Mouse (Mus musculus) heart, postnatal 0 days (tissue): ENCODE results near the gene Adamts20. TPM values are rescaled to one million over a fixed set of nuclear protein-coding genes. Genes with fewer than 3 reads are reported as not detected.

Source experiments
- ATAC-seq: fragments of 200-750 bp; cut with Nextera tagmentation; 2 replicates; pipeline ENCODE4 v1.8.0; 2017; ENCODE audit warnings: low read depth, moderate number of reproducible peaks, moderate library complexity; ENCODE audit not compliant: insufficient read depth
- DNase-seq: peaks from one replicate; pipeline ENCODE4 v3.0.0-alpha.2; 2016; ENCODE audit warnings: low spot score
- H3K27ac ChIP-seq: fragments of 300-500 bp; sonication (generic); 2 replicates; pipeline ENCODE4 v1.5.1; 2014; ENCODE audit warnings: low read depth, mild to moderate bottlenecking
- H3K27me3 ChIP-seq: fragments of 300-500 bp; sonication (generic); 2 replicates; pipeline ENCODE4 v1.6.1; 2014; ENCODE audit warnings: low read length, mixed read lengths; ENCODE audit not compliant: control insufficient read depth, insufficient read depth
- H3K36me3 ChIP-seq: fragments of 300-500 bp; sonication (generic); replicated peaks from 2 replicates; pipeline ENCODE4 v1.6.1; 2014; ENCODE audit warnings: low read length, mixed read lengths; ENCODE audit not compliant: control insufficient read depth, insufficient read depth
- H3K4me1 ChIP-seq: fragments of 300-500 bp; sonication (generic); 2 replicates; pipeline ENCODE4 v1.6.1; 2014; ENCODE audit warnings: antibody characterized with exemption; ENCODE audit not compliant: control insufficient read depth, insufficient read depth
- H3K4me2 ChIP-seq: fragments of 300-500 bp; sonication (generic); 2 replicates; pipeline ENCODE4 v1.6.1; 2014; ENCODE audit warnings: low read depth, mild to moderate bottlenecking, low read length, moderate library complexity
- H3K4me3 ChIP-seq: fragments of 300-500 bp; sonication (generic); 2 replicates; pipeline ENCODE4 v1.5.1; 2014; ENCODE audit warnings: low read depth, low read length
- H3K9ac ChIP-seq: fragments of 300-500 bp; sonication (generic); replicated peaks from 2 replicates; pipeline ENCODE4 v1.6.1; 2014; ENCODE audit warnings: low read depth, low read length, mixed read lengths
- H3K9me3 ChIP-seq: fragments of 300-500 bp; sonication (generic); replicated peaks from 2 replicates; pipeline ENCODE4 v1.6.1; 2016; ENCODE audit warnings: low read length; ENCODE audit not compliant: control insufficient read depth
- CTCF ChIP-seq: IDR thresholded peaks from 2 replicates; pipeline ENCODE4 v1.5.1; 2016; ENCODE audit warnings: antibody characterized with exemption, control low read depth, low read depth
- EP300 ChIP-seq: IDR thresholded peaks from 2 replicates; pipeline ENCODE4 v1.6.1; 2016; ENCODE audit warnings: antibody characterized with exemption, low read depth
- WGBS: fragments of 180-500 bp; shearing (Covaris S2); extraction: QIAGEN DNeasy Blood & Tissue Kit; methylation state at CpG from one replicate; pipeline ENCODE4 v1.1.7; 2014; 5-methylcytosine and 5-hydroxymethylcytosine counted together
- polyA plus RNA-seq: library from polyadenylated mRNA; unstranded; fragments of >200 nt; fragmentation: Nextera tagmentation; extraction: Ambion mirVana; gene quantifications from 2 replicates; pipeline ENCODE4 v1.2.1, GENCODE M21; 2015
- total RNA-seq: library from RNA; depleted of rRNA; stranded (reverse); fragments of >200 nt; gene quantifications from 2 replicates; pipeline ENCODE4 v1.2.3, GENCODE M21; 2014; ENCODE audit warnings: low replicate concordance

Adamts20 gene
- total and polyA plus RNA-seq, 2 experiments from 2014 or later, result 0.29 to 1.5 TPM

- 48% methylated on average over 8 of the region's 8 CpGs for WGBS
- Histone ChIP-seq H3K36me3 (no peaks in the 10 kb centered on the region), H3K27me3 (no peaks in the 10 kb centered on the region), H3K9ac (no peak overlapping the region), H3K4me3 (no peak overlapping the region), H3K4me2 (no peak overlapping the region), H3K27ac (peak overlapping the region; percentile 53), H3K4me1 (no peaks in the 10 kb centered on the region), H3K9me3 (no peaks in the 10 kb centered on the region)
- peak; percentile 17 for DNase-seq
- TF ChIP-seq EP300 (no peak), CTCF (no peak)
- ATAC-seq, result 0 out of 2 replicates have a peak, but pooled peaks have one; percentile 14
Measured at GRCm38 (mm10) chr15:94444437-94445136, 20.6 kb downstream of the Adamts20 start.

- H3K9me3 ChIP-seq, result no peaks in the 10 kb centered on the region
- DNase-seq, result no peak
Measured at GRCm38 (mm10) chr15:94444043-94444436, 21.2 kb downstream of the Adamts20 start.

GRCm38 (mm10) chr15:94443025-94443424, 22.2 kb downstream of the Adamts20 start:
- H3K4me2 ChIP-seq, result no peak overlapping the region
- no peaks in the 10 kb centered on the region for H3K9me3 ChIP-seq
- TF ChIP-seq CTCF, result no peak
- no peak for TF ChIP-seq EP300
- no peak overlapping the region for H3K9ac ChIP-seq
- H3K27me3 ChIP-seq, result no peaks in the 10 kb centered on the region
- H3K4me1 ChIP-seq, result no peaks in the 10 kb centered on the region
- no peak overlapping the region for H3K27ac ChIP-seq
- H3K4me3 ChIP-seq, result no peak overlapping the region
- ATAC-seq (no peak), DNase-seq (no peak)
- 56% methylated on average over 2 of the region's 2 CpGs for WGBS
- H3K36me3 ChIP-seq, result no peaks in the 10 kb centered on the region

More at GRCm38 (mm10) chr15:94444043-94444436, 21.2 kb downstream of the Adamts20 start:
- 71% methylated on average over 11 of the region's 11 CpGs for WGBS
- no peak for TF ChIP-seq CTCF
- no peak for TF ChIP-seq EP300
- Histone ChIP-seq H3K4me1 (no peaks in the 10 kb centered on the region), H3K4me3 (no peak overlapping the region), H3K4me2 (no peak overlapping the region), H3K36me3 (no peaks in the 10 kb centered on the region), H3K27me3 (no peaks in the 10 kb centered on the region), H3K27ac (no peak overlapping the region), H3K9ac (no peak overlapping the region)
- ATAC-seq, result no peak

GRCm38 (mm10) chr15:94435532-94435931, 29.7 kb downstream of the Adamts20 start:
- H3K27me3 ChIP-seq, result no peaks in the 10 kb centered on the region
- H3K9me3 ChIP-seq, result no peaks in the 10 kb centered on the region
- no peak overlapping the region for H3K4me3 ChIP-seq
- no peaks in the 10 kb centered on the region for H3K36me3 ChIP-seq
- no peak overlapping the region for H3K9ac ChIP-seq
- H3K4me1 ChIP-seq, result no peaks in the 10 kb centered on the region
- H3K4me2 ChIP-seq, result no peak overlapping the region
- DNase-seq, result no peak
- H3K27ac ChIP-seq, result no peak overlapping the region
- 87% methylated on average over 5 of the region's 5 CpGs for WGBS
- no peak for ATAC-seq
- TF ChIP-seq CTCF (no peak), EP300 (no peak)

- TF ChIP-seq EP300, result no peak
- no peaks in the 10 kb centered on the region for H3K4me1 ChIP-seq
- 65% methylated on average over 14 of the region's 14 CpGs for WGBS
- no peaks in the 10 kb centered on the region for H3K27me3 ChIP-seq
- no peak overlapping the region for H3K4me2 ChIP-seq
- ATAC-seq (no peak), DNase-seq (no peak)
- H3K9ac ChIP-seq, result no peak overlapping the region
- H3K27ac ChIP-seq, result no peak overlapping the region
- no peaks in the 10 kb centered on the region for H3K36me3 ChIP-seq
- H3K9me3 ChIP-seq, result no peaks in the 10 kb centered on the region
- H3K4me3 ChIP-seq, result no peak overlapping the region
Measured at GRCm38 (mm10) chr15:94430681-94431405, 34.4 kb downstream of the Adamts20 start.
